Mouse (Mus musculus) left cerebral cortex, postnatal 10 days (tissue): ENCODE data around the gene Spon1. TPM values are rescaled to one million over a fixed set of nuclear protein-coding genes. Genes with fewer than 3 reads are reported as not detected.

Experiments
- DNase-seq, 2 experiments: peaks; one replicate each; pipeline ENCODE4 v3.0.0; 2021 to 2022; ENCODE audit warnings: low spot score in 2 of 2, mixed read lengths in 1 of 2; ENCODE audit errors: extremely low spot score in 1 of 2
- intact Hi-C: fragments of 180-260 bp; cut with DNase I; formaldehyde crosslinking; loops from one replicate; pipeline ENCODE4 v1.15.1; 2025
- total RNA-seq, 2 experiments: library from RNA; stranded (reverse); gene quantifications; 2 replicates each; pipeline ENCODE4 v1.2.3; 2021

Spon1 gene
- total RNA-seq = 10 to 100 TPM; 46.6 to 49.5 TPM

DNA sequence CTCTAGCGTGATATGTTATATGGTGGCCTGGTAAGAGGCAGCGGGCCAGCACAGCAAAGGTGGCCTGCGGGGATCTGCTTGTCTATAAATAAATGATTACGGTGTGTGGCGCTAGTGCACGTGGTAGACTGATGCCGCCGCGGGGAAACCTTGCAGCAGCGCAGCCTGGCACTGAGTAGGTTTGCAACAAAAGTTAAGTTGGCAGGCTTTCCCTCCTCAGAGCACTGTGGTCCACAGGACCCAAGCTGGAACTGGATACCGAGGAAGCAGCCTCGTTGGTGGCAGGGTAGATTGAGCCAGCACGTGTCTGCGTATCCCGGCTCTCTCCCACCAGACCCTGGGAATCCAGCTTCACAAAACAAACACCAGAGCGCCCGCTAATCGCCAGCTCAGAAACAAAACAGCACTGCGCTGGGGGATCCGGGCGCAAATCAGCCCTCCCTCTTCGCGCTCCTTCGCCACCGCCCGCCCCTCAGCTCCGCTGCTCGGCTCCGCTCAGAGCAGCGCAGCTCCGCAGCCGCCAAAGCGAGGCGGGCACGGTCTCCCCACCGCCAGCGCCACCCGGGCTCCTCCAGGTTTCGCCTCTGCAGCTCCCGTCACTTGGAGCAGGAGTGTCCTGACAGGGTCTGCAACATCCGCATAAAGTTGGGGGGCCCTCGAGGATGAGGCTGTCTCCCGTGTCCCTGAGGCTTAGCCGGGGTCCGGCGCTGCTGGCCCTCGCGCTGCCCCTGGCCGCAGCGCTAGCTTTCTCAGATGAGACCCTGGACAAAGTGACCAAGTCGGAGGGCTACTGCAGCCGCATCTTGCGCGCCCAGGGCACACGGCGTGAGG is at the start of gene Spon1:
Gene Spon1 (plus strand): TSS at position 332 of the 831 bp plus-strand sequence.
- DNase-seq = peak; percentile 52 to 74
- intact Hi-C loops = loop anchor here (10.0 kb wide), 1 partner anchor 109 kb away; no protein-coding TSS in a partner anchor

DNA sequence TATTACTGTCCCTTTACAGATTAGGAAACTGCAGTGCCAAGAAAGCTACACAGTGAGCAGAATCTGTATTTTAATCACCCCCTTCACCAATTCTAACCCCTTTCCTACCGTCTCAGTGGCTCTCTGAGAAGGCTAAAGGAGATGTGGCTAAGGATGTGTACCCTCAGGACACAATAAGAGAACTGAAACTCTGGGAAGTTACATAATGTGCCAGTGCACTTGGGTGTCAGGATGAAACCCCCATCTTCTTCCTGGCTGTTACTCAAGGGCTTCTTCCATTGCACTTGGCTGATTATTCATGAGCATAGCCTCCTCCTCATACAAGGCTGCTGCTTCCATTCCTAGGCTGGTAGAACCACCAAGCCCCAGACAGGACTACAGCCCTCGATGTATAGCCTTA is 43.8 kb upstream of the Spon1 start:
- DNase-seq = no peak

DNA sequence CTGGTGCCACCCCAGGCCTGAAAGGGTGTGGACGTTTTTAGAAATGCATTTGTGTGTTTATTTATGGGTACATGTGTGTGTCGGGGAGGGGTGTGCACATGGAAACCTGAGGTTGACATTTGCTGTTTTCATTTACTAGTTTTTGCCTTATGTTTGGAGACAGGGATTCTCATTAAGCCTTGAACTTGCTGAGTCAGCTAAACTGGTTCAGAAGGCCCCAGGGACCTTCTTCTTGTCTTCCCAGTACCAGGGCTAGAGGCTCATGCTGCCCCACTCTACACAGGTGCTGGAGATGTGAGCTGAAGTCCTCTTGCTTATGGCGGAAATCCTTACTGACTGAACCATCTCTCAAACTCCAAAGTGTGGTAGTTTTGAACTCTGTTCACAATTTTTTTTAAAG is 41.9 kb upstream of the Spon1 start:
- intact Hi-C loops = no loop called here

More for the DNA sequence above, 43.8 kb upstream of the Spon1 start:
- intact Hi-C loops = no loop called here

DNA sequence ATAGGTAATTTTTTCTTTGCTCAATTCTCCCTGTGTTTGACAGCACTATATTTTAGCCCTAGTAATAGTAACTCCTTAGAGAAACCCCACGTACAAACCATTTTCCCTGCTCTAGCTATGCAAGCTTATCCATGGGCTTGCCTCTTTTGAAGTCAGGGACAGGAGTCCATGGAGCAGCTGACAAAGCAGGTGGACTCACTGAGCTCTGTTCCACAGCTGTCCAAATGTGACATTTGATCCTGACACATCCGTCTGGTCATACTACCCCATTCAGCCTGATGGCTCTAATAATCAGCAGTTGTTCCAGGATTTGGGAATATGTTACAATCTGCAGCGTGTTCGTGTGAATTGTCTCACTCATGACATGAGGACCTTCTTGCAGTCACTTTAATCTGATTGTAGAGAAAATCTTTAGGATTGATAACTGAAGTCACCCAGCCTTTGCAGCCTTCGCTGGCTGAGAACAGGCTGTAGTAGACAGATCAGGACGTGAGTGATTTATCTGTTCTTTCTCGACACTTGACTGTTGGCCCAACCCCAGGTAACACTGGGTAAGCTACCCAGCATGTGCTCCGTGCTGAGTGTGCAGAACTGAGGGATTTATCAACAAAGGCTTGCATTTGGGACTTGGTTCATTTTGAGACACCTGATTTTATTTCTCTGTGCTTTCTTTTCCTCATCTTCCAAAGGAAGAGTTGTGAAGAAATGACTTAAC is 37.6 kb upstream of the Spon1 start:
- DNase-seq = no peak
- intact Hi-C loops = no loop called here

More for the DNA sequence above, 41.9 kb upstream of the Spon1 start:
- DNase-seq = no peak

DNA sequence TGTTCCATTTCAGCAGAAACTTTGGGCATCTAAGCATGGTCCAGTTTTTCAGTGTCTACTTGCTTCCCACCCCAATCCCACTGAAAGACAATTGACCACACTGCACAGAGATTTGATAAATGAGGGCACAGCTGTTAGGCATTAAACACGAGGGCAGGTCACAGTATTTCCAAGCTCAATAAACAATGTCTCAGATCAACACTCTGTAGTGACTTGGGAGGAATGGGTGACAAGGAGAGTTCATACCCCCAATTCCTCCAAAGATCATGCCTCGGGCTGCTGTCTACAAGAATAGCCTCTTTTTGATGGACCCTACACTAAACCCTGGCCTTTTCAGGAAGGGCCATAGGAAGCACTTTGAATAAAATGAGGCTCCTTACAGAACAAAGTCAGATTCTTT is 36.9 kb upstream of the Spon1 start:
- intact Hi-C loops = no loop called here
- DNase-seq = no peak

DNA sequence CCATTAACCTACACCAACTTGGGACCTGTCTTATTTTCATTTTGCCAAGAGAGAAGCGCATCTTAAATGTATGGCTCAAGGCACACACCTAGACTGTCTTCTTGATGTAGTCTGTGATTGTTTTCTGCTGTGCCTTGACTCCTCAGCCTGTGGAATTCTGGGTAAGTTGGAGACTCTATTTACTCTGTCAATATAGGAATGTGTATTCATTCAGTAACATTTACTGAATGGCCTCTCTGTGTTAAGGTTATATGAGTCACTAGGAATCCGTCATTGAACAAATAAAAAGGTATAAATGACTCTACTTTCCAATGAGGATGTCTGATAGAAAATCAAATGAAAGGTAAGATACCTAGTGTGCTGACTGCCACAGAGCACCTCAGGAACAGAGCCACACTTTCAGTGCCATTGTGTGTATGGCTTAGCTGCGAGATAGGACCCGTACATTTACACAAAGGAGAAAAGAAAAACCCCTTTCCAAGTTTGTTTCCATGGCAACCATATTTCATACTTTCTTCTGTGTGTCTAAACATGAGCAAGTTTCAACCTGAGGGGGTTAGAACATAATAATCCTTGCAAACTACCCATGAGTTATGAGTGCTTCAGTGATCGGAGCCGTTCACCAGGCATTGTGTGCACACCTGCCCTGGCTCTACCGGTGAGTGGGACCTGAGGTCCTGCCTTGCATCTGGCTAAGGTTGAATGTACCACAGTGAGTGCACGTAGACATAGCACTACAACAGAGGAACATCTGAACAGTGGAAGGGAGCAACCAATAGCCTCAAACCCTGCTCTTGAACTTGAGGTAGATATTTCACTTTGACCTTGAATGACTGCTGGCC is 35.2 kb upstream of the Spon1 start:
- DNase-seq = no peak
- intact Hi-C loops = no loop called here

DNA sequence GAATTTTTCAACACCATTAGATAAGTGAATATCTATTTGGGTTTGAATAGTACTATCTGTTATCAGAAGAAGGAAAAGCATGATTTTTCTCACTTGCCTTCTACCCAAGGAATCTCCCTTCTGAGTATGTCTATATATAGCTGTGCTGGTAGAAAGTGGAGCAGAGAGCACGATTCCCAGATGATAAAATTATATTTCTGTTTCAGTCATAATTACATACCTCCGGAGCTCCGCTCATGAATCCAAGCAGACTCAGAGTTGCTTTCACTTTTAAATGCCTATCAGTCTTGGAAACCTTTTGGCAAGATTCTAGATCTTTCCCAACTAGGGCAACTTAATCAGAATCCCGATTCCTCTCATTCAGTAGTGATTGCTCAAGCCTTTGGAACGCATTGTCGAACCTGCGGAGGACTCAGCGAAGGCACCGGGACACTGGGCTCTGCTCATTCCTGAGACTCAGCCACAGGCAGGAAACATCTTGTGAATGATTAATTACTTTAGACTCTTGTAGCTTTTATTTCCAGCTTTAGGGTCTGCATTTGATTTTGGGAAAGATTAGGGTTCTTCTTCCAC is 27.9 kb upstream of the Spon1 start:
- DNase-seq = peak in 1 of 2 experiments; percentile 19
- intact Hi-C loops = no loop called here

DNA sequence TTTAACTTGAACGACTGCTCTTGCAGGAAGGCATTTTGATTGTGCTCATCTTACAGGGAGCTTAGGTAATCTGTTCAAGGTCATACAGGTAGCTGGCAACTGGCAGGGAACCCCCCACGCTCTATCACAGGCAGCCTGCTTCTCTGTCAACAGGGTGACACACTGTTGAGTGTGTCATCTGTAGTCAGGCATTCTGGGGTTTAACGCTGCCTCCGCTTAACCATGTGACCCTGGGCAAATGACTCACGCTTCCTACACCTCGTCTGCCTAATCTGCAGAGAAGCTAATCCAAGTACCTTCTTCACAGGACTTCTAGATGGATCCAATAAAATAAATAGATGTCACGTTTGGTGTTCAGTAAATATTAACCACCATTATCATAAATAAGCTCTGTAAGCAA is 26.6 kb upstream of the Spon1 start:
- intact Hi-C loops = no loop called here
- DNase-seq = no peak

DNA sequence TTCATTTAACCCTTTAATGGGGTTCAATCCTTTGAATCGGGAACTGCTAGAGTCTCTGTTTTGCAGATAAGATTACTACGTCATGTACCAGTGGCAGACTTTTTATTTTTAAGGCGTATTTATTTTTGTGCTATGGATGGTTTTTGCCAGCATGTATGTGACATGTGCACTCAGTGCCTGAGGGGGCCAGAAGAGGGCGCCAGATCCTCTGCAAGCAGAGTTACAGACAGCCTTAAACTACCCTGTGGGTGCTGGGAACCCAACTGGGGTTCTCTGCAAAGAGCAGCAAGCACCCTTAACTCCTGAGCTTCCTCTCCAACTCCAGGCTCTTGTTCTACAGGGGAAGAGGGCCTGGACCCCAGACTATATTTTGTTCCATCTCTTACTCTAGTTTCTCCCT is 23.2 kb upstream of the Spon1 start:
- no peak for DNase-seq
- intact Hi-C loops = no loop called here

DNA sequence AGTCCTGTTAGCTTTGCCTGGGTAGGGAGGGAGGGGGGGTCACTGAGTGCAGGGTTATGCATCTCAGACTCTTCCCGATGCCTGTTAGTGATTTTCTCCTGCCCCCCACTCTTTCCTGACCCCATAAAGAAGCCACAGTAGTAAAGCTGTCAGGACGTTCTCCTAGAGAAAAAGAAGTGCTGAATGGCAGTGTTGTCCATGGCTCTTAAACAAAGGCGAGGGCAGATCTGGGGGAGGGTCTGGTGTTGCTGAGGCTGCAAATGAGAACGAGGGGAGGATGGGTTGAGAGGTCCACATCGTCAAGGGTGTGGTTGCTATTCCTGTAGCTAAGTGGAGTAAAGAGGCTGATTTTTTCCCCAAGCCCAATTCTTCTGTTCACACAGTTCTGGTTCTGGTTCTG is 21.8 kb upstream of the Spon1 start:
- DNase-seq = no peak
- intact Hi-C loops = no loop called here

DNA sequence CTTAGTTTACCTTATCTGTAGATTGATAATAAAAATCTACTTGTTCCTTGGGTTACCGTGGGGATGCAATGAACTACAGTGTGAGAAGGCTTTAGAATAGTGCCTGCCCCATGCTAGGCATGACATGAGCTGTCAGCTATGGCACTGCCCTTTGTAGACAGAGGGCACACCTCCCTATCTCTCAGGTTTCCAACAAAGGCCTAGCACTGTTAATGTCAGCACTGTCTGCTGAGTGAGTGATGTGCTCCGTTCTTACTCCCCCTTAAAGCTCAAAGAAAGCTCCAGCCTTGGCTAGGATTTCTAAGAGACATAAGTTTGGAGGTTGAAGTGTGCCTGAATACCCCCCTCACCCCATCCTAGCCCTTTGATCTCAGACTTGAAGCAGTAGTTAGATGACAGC is 9.2 kb upstream of the Spon1 start:
- intact Hi-C loops = no loop called here
- no peak for DNase-seq

DNA sequence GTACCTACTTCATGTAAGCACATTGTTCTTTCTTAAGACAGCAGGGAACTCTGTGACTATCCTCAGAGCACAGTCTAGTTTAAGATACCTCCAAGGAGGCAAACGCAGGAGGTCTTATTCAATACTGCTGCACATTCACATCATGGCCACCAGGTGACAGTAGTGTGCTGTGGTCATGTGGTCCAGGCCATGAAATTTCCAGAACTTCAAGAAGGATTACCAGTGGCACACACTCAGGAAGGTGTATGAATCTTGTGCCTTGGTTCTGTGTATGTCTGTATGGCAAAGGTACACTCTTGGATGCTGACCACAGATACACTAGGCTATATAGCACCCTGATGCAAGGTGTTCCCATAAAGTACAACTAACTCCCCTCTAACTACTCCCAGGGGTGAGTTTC is 6.6 kb upstream of the Spon1 start:
- intact Hi-C loops = loop anchor here (2.0 kb wide), 1 partner anchor 262 kb away; no protein-coding TSS in a partner anchor
- peak; percentile 37 to 69 for DNase-seq

DNA sequence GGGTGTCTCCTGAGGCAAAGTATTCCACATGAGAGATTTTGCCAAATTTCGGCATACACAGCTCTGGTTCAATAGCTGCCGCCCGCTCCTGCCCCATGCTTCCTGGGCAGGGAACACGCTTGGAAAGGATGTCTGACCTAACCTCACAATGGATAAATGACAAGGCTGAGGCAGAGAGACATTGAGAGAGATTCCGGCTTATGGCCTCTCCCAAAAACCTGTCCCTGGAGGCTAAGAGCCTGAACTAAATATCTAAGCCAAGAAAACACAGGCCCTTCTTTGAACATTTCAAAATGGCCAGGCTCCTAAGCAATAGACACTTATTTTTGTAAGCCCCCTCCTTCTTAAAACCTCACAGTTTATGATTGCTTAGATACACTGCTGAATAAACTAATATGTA is 665 bp upstream of the Spon1 start:
- no peak for DNase-seq
- intact Hi-C loops = loop anchor here (10.0 kb wide), 1 partner anchor 110 kb away; no protein-coding TSS in a partner anchor

DNA sequence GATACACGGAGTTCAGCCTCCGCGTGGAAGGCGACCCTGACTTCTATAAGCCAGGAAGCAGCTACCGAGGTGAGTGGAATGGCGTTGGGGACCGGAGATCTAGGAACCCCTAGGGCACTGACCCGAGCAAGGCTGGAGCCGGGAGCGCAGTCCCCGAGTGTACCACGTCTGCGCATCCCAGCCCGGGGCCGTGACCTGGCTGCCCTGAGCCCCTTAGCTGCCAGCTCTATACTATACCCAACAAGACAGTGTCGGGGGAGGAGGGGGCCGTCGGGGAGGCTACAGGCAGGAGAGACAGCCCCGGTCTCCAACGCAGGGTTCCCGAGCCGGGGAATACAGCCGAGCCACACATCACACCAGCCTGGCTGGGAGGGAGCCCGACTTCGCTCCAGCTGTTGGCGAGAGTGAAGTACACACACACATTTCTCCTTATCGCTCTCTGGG is 722 bp downstream of the Spon1 start:
- intact Hi-C loops = loop anchor here (10.0 kb wide), 1 partner anchor 108 kb away; no protein-coding TSS in a partner anchor
- peak in 1 of 2 experiments; percentile 46 for DNase-seq

DNA sequence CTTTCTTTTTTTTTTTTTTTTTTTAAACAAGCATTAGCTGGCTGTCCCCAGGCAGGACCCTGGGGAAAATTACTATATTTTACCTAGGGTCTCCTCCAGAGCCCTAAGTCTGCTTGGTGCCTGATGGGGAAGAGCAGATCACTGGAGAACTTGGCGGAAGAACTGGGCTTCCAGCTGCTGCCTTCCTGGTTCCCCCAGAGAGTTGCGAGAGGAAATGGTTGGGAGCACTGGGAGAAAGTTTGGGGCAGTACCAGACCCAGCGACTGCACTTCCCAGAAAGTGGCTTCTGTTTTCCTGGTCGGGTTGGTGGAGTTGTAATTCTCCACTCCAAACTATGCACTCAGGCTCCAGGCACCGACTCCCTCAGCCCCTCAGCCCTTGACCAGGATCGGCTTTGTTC is 1.7 kb downstream of the Spon1 start:
- no peak for DNase-seq
- intact Hi-C loops = loop anchor here (10.0 kb wide), 1 partner anchor 107 kb away; no protein-coding TSS in a partner anchor

DNA sequence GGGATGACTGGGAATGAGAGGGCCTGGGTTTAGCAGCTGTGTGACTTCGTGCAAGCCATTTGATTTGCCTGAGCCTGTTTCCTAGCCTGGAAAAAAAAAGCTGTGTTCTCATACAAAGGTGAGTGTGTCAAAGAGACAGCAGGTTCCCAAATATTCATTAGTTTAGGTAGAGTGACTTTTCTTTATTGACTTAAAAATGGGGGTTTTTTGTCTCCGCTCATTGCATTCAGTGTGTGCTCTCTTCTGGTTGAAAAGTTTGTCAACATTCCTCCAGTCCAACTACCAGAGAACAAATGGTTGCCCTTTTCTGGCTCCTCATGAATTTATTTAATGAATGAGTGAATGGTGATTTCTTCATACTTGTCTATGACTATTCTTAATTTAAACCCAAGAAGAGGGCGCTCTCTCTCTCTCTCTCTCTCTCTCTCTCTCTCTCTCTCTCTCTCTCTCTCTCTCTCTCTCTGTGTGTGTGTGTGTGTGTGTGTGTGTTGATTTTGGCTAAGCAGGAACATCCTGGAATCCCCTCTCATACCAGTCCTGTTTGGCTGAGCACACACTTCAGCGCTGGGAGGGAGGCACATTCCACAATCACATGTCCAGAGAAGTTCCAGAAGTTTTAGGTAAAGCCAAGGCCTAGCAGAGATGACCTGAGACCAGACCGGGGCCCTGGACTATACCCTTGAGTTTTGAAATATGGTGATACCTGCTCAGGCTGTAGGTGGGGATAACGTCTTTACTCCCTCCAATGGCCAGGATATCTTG is 2.6 kb downstream of the Spon1 start:
- intact Hi-C loops = loop anchor here (10.0 kb wide), 1 partner anchor 106 kb away; no protein-coding TSS in a partner anchor
- no peak for DNase-seq

DNA sequence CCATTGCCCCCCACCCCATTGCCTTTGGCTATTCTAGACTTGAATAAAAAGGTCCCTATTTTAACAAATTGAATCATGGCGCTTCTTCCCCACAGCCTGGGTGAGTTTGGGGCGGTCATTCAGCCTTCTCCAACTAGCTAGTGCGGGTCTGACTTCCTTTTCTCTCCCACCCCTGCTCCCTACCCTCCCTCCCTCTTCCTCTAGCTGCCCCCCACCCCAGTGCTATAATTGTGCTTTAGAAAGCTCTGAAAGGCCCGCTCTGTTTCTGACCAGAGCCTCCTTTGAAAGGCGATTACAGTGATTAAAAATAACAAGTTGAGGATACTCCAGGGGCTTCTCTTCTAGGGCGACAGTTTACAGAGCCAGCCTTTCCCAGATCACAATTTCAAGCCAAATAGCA is 3.5 kb downstream of the Spon1 start:
- no peak for DNase-seq
- intact Hi-C loops = loop anchor here (10.0 kb wide), 1 partner anchor 106 kb away; no protein-coding TSS in a partner anchor

DNA sequence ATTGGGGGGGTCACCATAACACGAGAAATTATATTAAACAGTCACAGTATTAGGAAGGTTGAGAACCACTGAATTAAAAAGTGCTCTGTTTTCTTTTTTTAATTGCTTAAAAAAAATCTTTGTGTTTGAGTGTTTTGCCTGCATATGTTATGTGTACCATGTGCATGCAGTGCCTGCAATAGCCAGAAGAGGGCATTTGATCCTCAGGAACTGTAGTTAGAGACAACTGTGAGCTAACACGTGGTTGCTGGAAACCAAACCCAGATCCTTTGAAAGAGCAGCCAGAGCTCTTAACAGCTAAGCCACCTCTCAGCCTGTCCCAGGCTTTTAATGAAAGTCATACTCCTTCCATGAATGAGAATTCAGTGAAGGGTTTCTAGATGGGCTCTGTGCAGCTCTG is 6.3 kb downstream of the Spon1 start:
- no peak for DNase-seq
- intact Hi-C loops = no loop called here
